Mouse (Mus musculus) heart, adult 2 months (tissue): ENCODE measurements around the gene Lrch4.

ENCODE experiments used
- CTCF ChIP-seq: fragments of 200-600 bp; IDR thresholded peaks from 2 replicates; pipeline ENCODE4 v1.8.1; 2022; ENCODE audit warnings: antibody characterized with exemption, mild to moderate bottlenecking, moderate library complexity
- EP300 ChIP-seq: fragments of 200-500 bp; IDR thresholded peaks from 2 replicates; pipeline ENCODE4 v1.6.1; 2011; ENCODE audit warnings: low read depth, low read length, control low read depth; ENCODE audit not compliant: insufficient read depth

GRCm38 (mm10) chr5:137600619-137601364 is 28.1 kb upstream of the Lrch4 start, which contains the start of gene Mospd3:
- TF ChIP-seq CTCF = no peak
- peak; percentile 28; the same call in 1 of the 2 replicates for TF ChIP-seq EP300
